Mouse (Mus musculus) C2C12 (cell line): Measurements from ENCODE around the gene Emc10. TPM values are rescaled to one million over a fixed set of nuclear protein-coding genes. Genes with fewer than 3 reads are reported as not detected.

Experiments used
- H3K27me3 ChIP-seq: one replicate; pipeline ENCODE4 v1.6.1; 2011; ENCODE audit not compliant: control insufficient read depth, insufficient read depth, insufficient read length
- H3K36me3 ChIP-seq: one replicate; pipeline ENCODE4 v1.6.1; 2011; ENCODE audit not compliant: control insufficient read depth, insufficient read depth
- H3K4me3 ChIP-seq: one replicate; pipeline ENCODE4 v1.5.1; 2011; ENCODE audit warnings: mild to moderate bottlenecking, control low read depth; ENCODE audit not compliant: poor library complexity, insufficient read depth, severe bottlenecking
- H3K79me2 ChIP-seq: one replicate; pipeline ENCODE4 v1.6.1; 2011; ENCODE audit not compliant: control insufficient read depth, insufficient read depth
- H3K79me3 ChIP-seq: one replicate; pipeline ENCODE4 v1.6.1; 2011; ENCODE audit warnings: low read depth, control low read depth
- H3ac ChIP-seq: one replicate; pipeline ENCODE3; 2011; ENCODE audit warnings: low read depth; ENCODE audit not compliant: control insufficient read depth, insufficient read length
- CEBPB ChIP-seq: IDR thresholded peaks from one replicate; pipeline ENCODE4 v1.6.1; 2011; ENCODE audit warnings: low read depth, mild to moderate bottlenecking, control low read depth, moderate library complexity
- CTCF ChIP-seq: IDR thresholded peaks from one replicate; pipeline ENCODE4 v1.5.1; 2011; ENCODE audit not compliant: control insufficient read depth, insufficient read depth, insufficient read length
- FOSL1 ChIP-seq: IDR thresholded peaks from one replicate; pipeline ENCODE4 v1.8.0; 2011; ENCODE audit warnings: mild to moderate bottlenecking, low read length; ENCODE audit not compliant: poor library complexity, insufficient read depth, severe bottlenecking
- MAX ChIP-seq: IDR thresholded peaks from one replicate; pipeline ENCODE4 v1.6.1; 2011; ENCODE audit warnings: mild to moderate bottlenecking, control low read depth
- MYOD1 ChIP-seq: IDR thresholded peaks from one replicate; pipeline ENCODE4 v1.6.1; 2011; ENCODE audit warnings: low read depth; ENCODE audit not compliant: control insufficient read depth, insufficient read length
- MYOG ChIP-seq: IDR thresholded peaks from one replicate; pipeline ENCODE4 v1.6.1; 2011; ENCODE audit not compliant: control insufficient read depth, insufficient read length; ENCODE audit errors: extremely low read depth
- USF1 ChIP-seq: IDR thresholded peaks from one replicate; pipeline ENCODE4 v1.6.1; 2011; ENCODE audit warnings: low read depth, mild to moderate bottlenecking, control low read depth, moderate library complexity
- polyA plus RNA-seq: library from polyadenylated mRNA; unstranded; fragments of >200 nt; fragmentation: generic; extraction: Trizol; gene quantifications from one replicate; pipeline ENCODE4 v1.2.1, GENCODE M21; 2012; ENCODE audit warnings: missing spikeins

Emc10 gene
- polyA plus RNA-seq, 1 experiment = 93.5 TPM

- H3K79me3 ChIP-seq = no peaks in the 10 kb centered on the region
- no peaks in the 10 kb centered on the region for H3K27me3 ChIP-seq
- H3K4me3 ChIP-seq = no peak overlapping the region
- peaks cover 4% of the 10 kb centered on the region for H3K36me3 ChIP-seq
- H3ac ChIP-seq = no peak overlapping the region
- TF ChIP-seq MYOD1 (no peak), CEBPB (no peak), MYOG (no peak), FOSL1 (no peak), MAX (no peak), USF1 (no peak)
- no peaks in the 10 kb centered on the region for H3K79me2 ChIP-seq
Observed at GRCm38 (mm10) chr7:44537009-44537408, 40.7 kb upstream of the Emc10 start.

- Histone ChIP-seq H3K79me2 (no peaks in the 10 kb centered on the region), H3K79me3 (no peaks in the 10 kb centered on the region), H3K4me3 (no peak overlapping the region), H3K27me3 (no peaks in the 10 kb centered on the region), H3K36me3 (peaks cover 4% of the 10 kb centered on the region), H3ac (no peak overlapping the region)
- TF ChIP-seq MYOG = no peak
- no peak for TF ChIP-seq MAX
- TF ChIP-seq FOSL1 = no peak
- TF ChIP-seq CEBPB = no peak
- no peak for TF ChIP-seq MYOD1
- no peak for TF ChIP-seq USF1
Observed at GRCm38 (mm10) chr7:44536590-44536968, 40.2 kb upstream of the Emc10 start.

GRCm38 (mm10) chr7:44535657-44536589 lies 39.6 kb upstream of the Emc10 start:
- peaks cover 4% of the 10 kb centered on the region for H3K36me3 ChIP-seq
- H3K79me2 ChIP-seq = no peaks in the 10 kb centered on the region
- H3K4me3 ChIP-seq = no peak overlapping the region
- no peaks in the 10 kb centered on the region for H3K27me3 ChIP-seq
- TF ChIP-seq USF1 (no peak), CEBPB (no peak), MYOG (no peak), FOSL1 (no peak), MAX (no peak), MYOD1 (no peak), CTCF (no peak)
- no peak overlapping the region for H3ac ChIP-seq
- no peaks in the 10 kb centered on the region for H3K79me3 ChIP-seq

- no peak overlapping the region for H3K4me3 ChIP-seq
- TF ChIP-seq MYOG (no peak), MYOD1 (no peak), FOSL1 (no peak), USF1 (no peak), CTCF (no peak), CEBPB (no peak)
- H3K79me2 ChIP-seq = no peaks in the 10 kb centered on the region
- no peaks in the 10 kb centered on the region for H3K79me3 ChIP-seq
- H3K36me3 ChIP-seq = peaks cover 4% of the 10 kb centered on the region
- no peak overlapping the region for H3ac ChIP-seq
- H3K27me3 ChIP-seq = no peaks in the 10 kb centered on the region
Observed at GRCm38 (mm10) chr7:44534656-44535441, 38.5 kb upstream of the Emc10 start.

DNA sequence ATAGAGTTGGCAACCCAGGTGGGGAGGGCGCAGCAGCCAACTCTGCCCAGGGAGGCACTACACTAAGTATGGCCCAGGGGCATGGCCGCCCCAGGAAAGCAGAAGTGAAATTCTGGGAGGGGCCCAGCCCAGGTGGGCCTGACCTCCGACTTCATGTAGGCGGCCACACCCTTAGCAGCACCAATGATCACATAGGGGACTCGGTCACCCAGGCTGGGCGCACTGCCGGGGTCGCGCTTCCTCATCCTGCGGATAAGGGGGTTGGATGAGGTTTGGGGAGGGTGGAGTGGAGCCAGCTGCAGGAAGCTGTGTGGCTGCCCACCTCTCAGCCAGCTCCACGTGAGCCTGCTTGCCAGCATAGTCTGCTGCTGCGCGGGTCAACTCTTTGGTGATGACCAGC lies 37.9 kb upstream of the Emc10 start:
- H3K79me2 ChIP-seq = no peaks in the 10 kb centered on the region
- H3K79me3 ChIP-seq = no peaks in the 10 kb centered on the region
- no peaks in the 10 kb centered on the region for H3K27me3 ChIP-seq
- H3ac ChIP-seq = no peak overlapping the region
- TF ChIP-seq USF1 (no peak), MAX (no peak), CEBPB (no peak), MYOG (no peak), CTCF (no peak), FOSL1 (no peak), MYOD1 (no peak)
- peaks cover 4% of the 10 kb centered on the region for H3K36me3 ChIP-seq
- H3K4me3 ChIP-seq = no peak overlapping the region
